Mouse (Mus musculus): ENCODE measurements at regions not wholly inside any gene's neighbourhood (a gene's known extent, or its start where the extent isn't known, plus 50 kb on each side); places are given as distances from the start of the nearest gene placed in this dataset.

DNA sequence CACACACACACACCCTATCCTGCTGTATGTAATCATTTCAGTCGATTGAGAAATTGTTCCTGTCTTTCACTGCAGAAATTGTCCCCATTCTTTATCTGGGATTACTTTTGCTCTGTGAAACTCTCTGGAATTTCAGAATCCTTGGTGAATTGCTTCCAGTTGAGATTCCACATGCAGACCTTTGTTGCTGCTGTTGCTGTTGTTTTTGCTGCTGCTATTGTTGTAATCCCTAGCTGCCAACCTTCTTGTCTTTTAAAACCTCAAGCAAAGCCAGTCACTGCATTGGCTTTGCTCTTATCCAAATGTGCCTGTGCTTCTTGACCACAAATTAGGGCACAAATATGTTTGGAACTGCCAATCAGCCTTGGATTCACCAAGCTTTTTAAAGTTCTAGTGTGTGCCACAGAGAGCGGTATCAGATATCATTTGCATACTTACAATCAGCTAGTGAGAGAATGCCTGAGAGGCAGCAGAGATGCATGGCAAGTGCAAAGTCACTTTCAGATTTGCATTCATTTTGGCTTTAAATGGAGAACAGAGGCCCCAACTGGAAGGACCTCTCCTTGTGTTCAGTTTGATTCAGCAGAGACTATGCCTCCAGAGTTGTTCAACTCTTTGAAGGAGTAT lies 1187.0 kb upstream of the Map3k7 start:
- DNase-seq = no peak
- intact Hi-C loops (cut with DNase I) = no loop called here

DNA sequence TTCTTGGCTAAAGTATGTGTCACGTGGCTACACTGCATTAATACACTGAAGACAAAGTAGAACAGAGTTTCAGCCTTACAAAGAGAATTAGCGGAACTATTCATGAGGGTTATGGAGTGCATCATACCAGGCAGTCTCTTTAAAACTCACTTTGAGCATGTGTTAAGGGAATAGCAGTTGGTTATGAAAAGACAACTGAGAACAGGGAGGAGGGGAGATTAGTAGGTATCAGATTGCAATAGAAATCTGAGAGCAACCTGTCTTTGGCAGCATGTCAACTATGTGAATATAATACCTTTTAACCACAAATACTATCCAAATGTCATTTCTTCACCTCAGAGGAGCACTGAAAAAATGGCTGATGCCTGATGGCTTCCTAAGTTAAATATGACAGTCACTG lies 1182.2 kb upstream of the Map3k7 start:
- no peak for DNase-seq
- intact Hi-C loops (cut with DNase I) = no loop called here

DNA sequence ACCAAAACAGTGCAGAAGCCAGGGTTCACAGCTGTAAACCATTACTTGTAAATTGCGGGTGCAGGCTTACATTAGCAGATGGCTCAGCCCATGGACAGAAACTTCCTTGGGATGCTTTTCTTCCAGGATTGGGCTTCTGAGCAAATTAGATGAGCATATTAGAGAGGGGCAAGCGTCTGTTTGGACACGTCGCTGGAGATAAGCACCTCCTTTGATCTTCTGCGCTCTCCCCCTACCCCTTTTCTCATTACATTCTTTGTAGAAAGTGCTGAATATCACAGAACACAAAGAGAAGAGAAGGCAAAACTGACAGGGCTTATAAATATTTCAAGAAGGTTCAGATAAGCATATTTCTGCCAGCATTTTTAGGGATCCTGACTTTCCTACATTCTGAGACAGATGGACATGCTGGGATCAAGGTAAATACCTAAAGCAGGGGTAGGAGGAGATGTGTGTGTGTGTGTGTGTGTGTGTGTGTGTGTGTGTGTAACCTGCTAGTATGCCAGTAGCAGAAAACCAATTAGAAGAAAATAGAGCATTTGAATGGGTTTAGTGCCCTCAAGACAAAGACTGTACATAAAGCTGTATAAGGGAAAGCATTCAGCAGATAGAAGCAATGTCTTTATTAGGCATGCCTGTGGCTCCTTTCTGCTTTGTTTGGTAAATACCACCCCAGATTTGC lies 1173.8 kb upstream of the Map3k7 start:
- DNase-seq = no peak
- intact Hi-C loops (cut with DNase I) = no loop called here

DNA sequence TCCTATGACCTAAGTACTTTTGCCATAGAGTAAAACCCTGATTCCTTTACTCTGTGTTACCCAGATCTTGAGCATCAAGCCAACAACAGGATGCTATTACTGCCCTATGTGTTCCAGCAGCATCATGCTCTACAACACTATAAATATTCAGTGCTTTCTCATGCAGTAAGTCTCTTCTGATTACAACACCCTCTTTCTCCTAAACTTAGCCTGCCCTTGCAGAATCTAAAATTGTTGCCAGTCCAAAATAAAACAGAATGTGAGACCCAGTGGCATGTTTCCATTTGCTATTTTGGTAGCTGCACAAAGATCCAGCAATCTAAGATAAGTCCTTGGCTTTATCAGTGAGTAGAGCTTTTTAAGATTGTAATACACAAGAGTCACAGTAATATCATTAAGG lies 1154.1 kb upstream of the Map3k7 start:
- intact Hi-C loops (cut with DNase I) = no loop called here
- peak; percentile 14 to 20 for DNase-seq

DNA sequence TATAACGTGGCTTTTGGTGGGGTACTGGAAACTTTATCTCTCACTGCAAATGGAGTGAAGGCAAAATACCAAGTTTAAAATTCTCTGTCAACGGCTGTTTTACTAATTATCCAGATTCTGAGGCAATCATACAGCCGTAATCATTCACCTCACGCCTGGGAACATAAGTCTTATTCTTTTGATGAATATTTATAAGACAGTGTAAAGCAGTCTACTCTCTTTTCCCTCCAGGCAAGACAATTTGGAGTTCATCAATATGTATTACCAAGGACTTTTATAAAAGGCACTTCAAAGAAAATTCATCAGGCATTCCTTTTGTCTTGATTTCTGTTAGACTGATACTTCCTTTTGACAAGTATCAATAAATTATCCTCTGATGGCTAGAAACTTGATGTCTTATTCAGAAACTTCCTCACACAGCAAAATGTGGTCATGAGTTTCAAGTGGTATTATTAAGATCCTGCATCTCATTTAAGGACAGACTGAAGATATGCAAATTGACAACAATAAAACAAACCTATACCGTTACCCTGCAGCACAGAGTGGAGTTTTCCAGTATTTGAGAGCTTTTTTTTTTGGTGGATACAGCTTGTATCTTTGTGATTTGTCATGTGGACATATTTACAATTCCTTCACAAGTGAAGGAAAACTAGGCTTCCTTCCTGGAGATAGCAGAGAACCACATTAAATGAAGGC lies 1108.4 kb upstream of the Map3k7 start:
- intact Hi-C loops (cut with DNase I) = no loop called here
- DNase-seq = no peak

DNA sequence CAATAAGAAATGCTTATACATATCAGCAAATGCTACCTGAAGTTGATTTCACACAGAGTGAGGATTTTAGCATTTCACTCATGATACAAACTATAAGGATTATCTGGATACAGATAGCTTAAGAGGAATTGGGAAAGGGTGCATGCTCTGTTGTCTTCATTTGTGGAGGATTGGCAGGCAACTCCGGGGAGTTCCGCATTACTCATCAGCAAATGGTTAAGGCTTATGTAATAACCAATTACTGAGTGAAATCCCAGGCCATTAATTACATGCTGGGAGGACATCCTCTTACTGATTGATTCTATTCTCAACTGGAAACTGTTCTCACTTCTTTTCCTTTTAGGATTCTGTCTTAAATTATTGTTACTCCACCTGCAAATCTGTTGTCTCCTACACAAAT lies 1058.9 kb upstream of the Map3k7 start:
- no peak for DNase-seq
- intact Hi-C loops (cut with DNase I) = no loop called here

DNA sequence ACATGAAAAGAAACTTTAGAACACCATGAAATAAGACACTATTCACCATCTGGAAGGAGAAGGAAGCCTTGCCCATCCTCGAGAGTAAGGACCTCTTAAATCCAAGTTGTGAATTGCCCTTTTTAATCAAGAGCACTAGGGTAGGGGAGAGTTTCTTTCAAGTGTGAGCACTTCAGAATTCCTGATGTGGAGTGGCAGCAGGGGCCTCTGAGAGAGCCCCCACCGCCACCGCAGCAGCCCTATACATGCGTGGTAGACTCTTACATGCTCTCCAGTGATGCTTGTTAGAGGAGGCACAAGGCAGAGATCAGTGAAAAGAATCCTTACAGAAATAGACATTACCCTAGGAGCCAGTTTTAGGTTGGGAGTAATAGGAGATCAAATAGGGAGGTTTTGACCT lies 1041.0 kb upstream of the Map3k7 start:
- intact Hi-C loops (cut with DNase I) = no loop called here
- no peak for DNase-seq

DNA sequence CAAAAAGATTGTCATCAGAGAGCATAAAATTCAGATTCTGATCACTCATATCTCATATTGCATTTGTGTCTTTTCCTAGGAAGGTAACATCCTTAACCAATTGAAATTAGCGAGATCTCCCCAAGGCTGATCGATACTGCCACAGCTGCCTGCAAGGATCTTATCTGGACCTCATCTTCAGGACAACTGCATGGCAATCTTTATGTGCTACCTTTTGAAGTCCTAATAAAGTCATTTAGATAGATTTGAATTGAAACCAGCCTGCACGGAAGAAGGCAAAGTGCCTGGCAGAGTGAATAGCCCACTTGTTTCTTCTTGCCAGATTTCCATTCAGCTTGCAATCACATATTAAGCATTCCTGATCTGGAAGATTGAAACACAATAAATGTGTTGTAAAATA lies 1031.5 kb upstream of the Map3k7 start:
- no peak for DNase-seq
- intact Hi-C loops (cut with DNase I) = no loop called here

DNA sequence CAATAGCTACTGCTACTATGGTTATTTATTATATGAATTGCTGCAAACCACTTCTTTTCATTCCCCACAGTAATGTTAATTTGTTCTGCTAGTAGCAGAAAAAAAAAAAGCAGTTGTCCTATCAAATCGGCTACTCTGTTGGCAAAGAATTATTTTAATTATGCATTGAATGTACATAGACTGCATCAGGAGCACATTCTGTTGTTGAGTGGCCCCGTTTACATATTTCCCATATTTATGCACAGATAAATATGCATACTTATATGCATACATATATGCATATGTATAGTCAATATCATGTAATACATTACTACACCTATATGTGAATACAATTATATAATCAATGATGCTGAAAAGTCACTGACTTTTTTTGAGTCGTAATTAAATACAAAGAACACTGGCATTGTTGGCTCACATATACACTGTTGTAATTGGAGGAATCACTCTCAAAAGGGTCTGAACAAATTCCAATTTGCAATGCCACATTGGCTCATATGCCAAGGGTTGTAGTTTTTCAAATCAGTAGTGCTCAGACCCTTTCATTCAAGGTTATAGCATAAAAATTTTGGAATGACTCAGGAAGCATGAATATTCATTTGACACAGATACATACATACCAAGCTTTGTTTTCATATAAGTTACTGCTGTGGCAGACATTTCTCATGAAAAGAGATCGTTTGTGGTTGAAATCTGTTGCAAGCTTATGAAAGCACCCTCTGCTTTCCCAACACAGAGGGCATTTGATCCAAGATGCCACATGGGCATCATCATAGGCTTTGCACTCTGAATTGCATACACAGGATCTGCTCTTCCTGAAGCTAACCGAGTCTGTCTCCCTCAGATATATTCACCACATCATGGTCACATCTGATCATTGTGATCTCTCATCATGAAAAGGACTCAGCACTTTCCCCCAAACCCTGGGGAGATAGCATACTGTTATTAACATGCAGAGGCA lies 1030.6 kb upstream of the Map3k7 start:
- intact Hi-C loops (cut with DNase I) = no loop called here
- DNase-seq = no peak

DNA sequence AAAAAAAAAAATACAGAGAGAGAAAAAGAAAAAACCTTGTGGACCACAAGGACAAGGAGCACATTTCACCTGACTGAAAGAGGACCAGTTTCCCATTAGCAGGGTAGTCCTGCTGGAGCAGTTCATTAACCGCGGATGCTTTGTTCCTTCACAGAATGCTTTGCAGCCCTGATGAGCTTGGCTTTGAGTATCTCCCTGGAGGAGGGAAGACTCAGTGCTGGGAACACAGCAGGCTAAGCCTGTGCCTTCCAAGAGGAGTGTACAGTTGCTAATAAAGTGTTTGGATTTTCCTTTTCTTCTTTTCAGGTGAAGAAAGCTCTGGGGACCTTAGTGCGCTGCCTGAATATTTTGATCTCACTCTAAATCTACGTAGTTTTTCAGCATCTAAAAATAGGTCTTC lies 980.3 kb upstream of the Map3k7 start:
- no peak for DNase-seq
- intact Hi-C loops (cut with DNase I) = no loop called here

DNA sequence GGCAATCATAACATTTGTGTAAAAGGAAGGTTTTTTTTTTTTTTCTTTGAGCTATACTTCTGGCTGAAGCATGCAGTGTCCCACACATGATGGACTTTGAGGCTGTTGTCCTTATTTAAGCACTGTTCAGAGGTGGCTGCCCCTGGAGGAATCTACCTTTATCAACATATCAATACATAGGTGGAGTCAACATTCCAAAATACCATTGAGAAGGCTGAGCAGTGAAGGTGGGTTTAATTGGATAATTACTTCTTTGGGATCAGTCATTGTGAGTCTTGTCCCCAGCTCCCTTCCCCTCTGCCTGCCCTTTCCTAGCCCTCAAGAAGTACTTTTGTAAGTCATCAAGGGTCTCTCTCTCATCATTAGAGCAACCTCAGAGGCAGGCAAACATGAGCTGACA lies 951.9 kb upstream of the Map3k7 start:
- no peak for DNase-seq
- intact Hi-C loops (cut with DNase I) = no loop called here

DNA sequence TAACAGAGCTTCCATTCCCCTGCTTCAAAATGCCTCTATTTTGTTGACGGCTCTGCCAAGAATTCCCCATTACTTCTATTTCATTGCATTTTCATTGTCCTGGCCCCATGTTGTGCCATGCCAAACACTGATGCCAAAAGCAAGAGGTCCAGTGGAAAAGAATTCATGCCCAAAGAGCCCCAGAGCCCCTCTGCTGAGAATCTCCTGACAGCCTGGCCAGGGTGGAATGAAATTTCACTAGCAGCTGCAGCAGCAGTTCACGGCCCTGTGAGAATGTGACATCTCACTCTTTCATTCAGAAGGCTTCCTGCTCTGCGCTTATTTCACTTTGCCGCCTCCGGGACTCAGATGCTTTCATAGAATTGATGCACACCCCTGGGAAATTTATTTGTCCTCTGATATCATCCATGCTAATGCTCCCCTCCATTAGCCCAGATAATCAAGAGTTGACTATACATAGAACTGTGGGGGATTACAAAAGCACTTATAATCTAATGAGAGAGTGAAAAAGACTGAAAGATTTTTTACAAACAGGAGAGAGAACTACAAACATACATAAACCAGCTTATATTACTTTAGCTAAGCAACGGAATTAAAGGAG lies 911.7 kb upstream of the Map3k7 start:
- DNase-seq = no peak
- intact Hi-C loops (cut with DNase I) = no loop called here

DNA sequence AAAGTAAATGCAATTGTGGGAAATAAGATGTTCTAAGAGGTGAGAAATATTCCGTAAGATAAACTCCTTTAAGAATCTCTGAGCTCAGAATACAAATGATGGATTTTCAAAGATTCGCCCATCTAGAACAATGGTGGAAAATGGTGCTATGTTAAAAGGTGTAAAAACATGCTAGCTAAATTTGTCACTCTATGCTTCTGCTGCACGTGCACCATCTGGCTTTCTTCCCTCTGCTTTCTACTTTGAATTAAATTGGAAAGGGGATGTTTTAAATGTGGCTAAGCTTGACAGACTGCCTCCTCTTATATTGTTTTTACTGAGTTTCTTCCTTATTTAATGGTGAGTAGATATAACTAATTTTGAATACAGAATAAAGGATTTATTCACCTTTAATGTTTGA lies 887.7 kb upstream of the Map3k7 start:
- no peak for DNase-seq
- intact Hi-C loops (cut with DNase I) = no loop called here

DNA sequence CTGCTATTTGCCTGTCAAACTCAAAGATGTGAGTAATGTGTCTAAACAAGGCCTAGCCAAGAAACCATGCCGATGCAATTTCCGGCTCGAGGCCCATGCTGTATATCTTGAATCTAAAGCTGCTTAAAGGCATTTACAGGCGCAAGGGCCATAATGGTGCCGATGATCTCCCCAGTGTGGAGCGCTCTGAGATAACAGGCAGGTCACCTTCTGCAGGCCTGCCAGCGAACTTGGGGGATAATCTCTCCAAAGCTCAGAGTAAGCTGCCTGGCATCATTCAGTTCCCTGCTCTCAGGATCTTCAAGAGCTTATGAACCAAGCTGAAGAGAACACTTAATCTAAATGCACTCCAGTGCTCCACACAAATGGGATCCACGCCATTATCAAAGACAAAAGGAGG lies 842.3 kb upstream of the Map3k7 start:
- DNase-seq = no peak
- intact Hi-C loops (cut with DNase I) = no loop called here

DNA sequence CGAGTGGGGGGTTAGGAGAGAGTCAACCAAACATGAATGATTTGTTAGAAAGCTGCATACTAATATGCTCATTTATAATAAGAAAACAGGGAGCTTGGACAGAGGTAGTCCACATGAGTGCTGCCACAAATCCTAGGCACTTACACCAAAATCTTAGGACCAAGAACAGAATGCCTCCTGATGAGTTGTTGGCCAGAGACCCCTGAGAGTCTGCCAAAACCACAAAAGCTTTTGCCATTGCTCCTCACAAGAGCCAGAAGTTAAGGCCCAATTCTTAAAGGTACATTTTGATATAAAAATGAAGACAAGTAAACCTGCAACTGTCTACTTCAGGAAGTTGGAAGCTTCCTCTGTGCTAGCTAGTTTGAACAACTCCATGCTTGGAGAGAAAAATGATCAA lies 820.7 kb upstream of the Map3k7 start:
- intact Hi-C loops (cut with DNase I) = no loop called here
- no peak for DNase-seq

DNA sequence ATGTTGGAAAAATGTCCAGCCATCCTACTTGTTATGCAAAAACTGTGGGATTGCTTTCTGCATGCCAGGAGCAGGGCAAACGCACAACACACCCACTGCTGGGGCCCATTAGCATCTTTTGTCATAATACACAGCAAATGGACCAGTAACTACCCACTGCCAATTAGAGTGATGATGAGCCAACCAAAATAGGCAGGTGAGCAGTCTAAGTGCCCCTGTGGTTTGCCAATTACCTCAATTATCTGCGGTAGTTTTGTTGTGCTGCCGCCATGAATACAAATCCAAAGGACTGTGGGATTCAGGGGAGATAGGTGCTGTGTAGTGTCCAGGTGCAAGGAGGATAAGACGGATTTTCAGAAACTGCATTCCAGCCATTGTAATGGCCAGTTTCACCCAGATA lies 796.5 kb upstream of the Map3k7 start:
- DNase-seq = no peak
- intact Hi-C loops (cut with DNase I) = no loop called here

DNA sequence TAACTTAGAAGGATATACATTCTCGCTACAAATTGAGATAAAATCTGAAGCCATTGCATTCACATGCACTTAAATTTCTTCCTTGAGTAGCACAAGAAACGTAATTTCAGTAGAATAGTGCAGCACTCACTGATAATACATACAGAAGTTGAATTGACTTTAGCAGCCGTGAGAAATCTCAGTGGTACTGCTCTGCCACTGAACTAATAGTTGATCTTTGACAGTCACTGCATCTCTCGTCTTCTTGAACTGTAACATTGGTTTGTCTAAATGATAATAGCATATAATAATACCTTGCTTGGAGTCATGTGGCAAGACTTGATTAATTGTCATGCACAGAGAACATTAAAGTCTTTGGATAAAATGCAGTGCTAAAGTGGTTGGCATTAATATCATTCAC lies 795.5 kb upstream of the Map3k7 start:
- intact Hi-C loops (cut with DNase I) = no loop called here
- DNase-seq = no peak

DNA sequence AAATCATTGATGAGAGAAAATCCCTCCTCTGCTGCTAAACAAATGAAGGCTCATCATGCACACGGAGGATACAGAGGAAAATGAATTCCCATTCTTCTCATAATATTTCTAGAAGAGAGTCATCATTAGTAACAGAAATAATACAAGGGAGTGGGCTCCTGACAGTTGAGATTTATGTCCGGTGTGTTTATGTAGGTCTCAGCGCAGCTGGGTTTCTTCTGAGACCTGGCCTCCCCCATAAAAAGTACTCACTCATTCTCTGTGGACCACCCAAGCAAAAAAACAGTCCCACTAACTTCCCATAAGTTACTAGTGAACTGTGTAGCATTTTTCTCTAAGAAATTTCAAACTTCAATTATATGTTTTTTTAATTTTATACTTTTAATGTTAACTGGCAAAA lies 792.7 kb upstream of the Map3k7 start:
- intact Hi-C loops (cut with DNase I) = no loop called here

DNA sequence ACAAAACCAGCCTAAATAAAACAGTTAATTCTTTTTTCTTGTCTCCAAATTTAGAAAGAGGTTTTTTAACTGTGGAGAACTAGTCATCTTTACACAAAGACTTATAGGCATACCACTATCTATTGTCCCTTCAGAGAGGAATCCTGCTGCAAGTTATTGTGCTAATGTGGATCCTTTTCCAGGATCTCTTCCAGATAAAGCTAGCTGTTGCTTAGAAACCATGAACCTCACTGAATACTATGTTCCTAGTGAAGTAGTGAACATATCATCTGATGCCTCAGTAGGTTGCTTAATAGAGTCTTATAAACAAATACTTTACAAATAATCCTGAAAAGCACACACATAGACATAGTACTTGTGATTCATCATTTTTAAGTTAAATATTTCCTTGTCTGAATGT lies 766.0 kb upstream of the Map3k7 start:
- intact Hi-C loops (cut with DNase I) = no loop called here
- DNase-seq = no peak

More for the DNA sequence above, 792.7 kb upstream of the Map3k7 start:
- no peak for DNase-seq

DNA sequence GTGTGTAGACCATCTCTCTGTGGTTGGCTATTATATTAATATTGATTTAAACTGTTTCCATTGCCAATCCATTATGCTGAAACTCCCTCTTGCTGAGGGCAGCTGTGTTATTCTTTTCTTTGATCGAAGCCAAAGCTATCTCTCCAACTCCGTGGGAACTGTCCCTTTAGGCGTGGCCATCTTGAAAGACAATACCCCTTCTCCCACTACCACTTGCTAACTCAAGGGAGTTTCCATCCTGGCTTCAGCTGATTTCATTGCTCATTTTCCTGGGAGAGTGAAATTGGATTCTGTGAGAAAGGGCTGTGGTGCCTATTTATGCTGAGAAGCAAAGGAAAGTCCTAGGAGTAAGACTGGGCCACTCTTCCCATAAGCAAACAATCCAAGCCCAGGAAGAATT lies 760.6 kb upstream of the Map3k7 start:
- no peak for DNase-seq
- intact Hi-C loops (cut with DNase I) = no loop called here
